Mouse (Mus musculus): ENCODE measurements around the gene Akap14.
"Not testable (repeated sequence)": the region's sequence is repeated elsewhere in the genome, so short reads cannot be mapped to it uniquely, and the experiment has no call there.

Akap14 gene

GRCm38 (mm10) chrX:37168742-37169141 is at the start of gene Akap14:
TSS of gene Akap14 (minus strand) at chrX:37168842.
- no peak for DNase-seq

DNA sequence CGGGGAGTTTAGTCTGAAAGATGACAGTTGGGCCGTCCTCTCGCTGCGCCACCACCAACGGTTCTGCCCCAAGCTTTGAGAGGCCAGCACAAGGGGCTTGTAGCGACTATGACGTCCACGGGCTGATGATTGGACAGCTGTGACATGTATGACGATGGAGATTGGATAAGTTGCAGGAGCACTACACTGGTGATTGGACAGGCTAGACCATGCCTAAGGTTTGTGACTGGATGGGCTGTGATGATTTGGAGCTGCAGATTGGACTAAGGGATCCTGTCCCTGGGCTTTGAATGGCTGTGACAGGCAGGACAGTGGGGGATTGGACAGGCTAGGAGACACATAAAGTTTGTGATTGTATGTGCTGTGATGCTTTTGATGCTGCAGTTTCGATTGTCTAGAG is 42.3 kb upstream of the Akap14 start, which contains the start of gene Gm9:
Gene Gm9 (minus strand): TSS at position 101 of the 400 bp plus-strand sequence.
- DNase-seq, result no peak

GRCm38 (mm10) chrX:37198676-37199075 is 30.0 kb upstream of the Akap14 start:
- DNase-seq, result no peak

- DNase-seq, result no peak
Measured at GRCm38 (mm10) chrX:37191744-37192379, 23.2 kb upstream of the Akap14 start.

DNA sequence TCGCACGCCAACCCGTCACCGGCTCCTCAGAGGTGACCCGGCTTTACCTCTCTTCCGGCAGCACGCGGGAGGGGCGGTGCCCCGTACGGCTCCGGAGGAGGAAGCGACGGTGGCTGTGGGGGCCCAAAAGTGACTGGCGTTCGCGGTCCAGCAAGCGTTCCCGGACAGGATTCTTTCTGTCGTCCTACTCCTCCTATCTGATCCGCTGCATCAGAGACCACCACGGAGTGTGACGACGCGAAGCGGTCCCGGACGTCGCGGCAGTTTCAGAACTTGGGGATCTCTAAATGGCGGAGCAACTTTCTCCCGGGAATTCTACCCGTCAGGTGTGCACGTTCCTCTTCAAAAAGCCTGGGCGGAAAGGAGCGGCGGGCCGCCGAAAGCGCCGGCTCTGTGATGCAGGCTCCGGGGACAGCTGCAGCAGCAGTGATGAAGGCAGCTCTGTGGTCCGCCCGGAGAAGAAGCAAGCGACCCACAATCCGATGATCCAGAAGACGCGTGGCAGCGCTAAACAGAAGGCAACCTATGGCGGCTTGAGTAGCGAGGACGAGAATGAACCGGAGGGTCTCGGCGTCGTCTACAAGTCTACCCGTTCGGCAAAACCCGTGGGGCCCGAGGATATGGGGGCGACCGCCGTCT is 22.6 kb upstream of the Akap14 start, which contains the start of the genes Ndufa1 and Rnf113a1:
Gene Ndufa1 (minus strand): TSS at position 59 of the 639 bp plus-strand sequence.
Gene Rnf113a1 (plus strand): TSS at position 141 of the 639 bp plus-strand sequence.
- peak; percentile 85 for DNase-seq

- no peak for DNase-seq
Measured at GRCm38 (mm10) chrX:37190755-37191104, 22.1 kb upstream of the Akap14 start.

DNA sequence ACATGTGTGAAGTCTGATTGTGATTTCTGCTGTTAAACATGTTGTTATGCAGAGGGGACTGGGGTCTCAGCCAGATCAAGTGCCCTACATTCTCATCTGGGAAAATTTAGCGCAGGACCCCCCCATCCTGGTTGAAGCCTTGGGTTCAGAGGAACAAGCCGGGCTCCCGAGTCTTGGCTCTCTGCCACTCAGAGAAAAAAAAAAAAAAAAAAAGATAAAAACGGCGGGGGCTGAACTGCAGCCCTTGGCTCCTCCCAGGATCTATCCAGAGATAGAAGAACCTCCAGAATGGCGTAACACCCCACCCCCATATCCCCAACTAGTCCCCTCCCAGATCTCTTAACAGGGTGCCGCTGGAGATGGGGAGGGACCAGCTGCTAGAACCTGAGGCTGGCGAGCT is 15.8 kb upstream of the Akap14 start:
- not testable (repeated sequence) for DNase-seq

GRCm38 (mm10) chrX:37167085-37167484 is 1.6 kb downstream of the Akap14 start:
- DNase-seq, result peak; percentile 77

GRCm38 (mm10) chrX:37163115-37163514 is 5.5 kb downstream of the Akap14 start:
- DNase-seq, result no peak

DNA sequence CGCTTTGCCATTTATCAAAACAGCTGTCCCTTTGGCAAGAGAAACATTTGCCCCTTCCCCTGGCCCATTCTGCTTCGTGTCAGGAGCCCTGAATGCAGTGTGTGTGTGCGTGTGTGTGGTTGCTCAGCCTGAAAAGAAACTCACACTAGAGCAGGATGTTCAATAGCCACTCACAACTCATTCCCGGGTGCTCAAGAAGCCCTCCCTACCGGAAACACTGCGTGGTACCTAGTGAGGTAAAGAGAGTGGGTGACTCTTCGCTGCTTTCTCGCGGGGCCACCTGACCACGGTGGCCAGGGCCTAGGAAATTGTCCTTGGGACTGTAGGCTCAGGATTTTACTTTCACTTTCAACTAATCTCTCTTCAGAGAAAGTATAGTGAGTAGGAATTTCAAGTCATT is 7.5 kb downstream of the Akap14 start:
- no peak for DNase-seq

DNA sequence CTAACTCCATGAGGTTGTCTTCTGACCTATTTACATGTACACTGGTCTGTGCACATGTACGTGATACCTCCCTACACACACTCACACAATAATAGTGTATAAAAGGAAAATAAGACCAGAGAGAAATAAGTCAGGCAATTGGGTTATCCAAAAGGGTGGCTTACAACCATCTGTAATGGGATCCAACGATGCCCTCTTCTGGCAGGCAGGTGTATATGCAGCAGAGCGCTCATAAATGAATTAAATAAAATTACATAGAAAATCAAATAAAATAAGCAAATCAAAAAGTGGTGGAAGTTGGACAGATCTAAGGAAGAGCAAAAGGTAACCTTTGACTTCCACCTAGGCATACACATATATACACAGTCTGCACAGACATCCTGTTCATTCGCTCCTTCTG is 10.8 kb downstream of the Akap14 start:
- DNase-seq, result no peak

- DNase-seq, result peak; percentile 15
Measured at GRCm38 (mm10) chrX:37144954-37145353, 23.7 kb downstream of the Akap14 start.

- not testable (repeated sequence) for DNase-seq
Measured at GRCm38 (mm10) chrX:37144498-37144897, 24.1 kb downstream of the Akap14 start.

GRCm38 (mm10) chrX:37141732-37142131 is 26.9 kb downstream of the Akap14 start:
- no peak for DNase-seq

- peak; percentile 77 for DNase-seq
Measured at GRCm38 (mm10) chrX:37126671-37127358, 41.8 kb downstream of the Akap14 start, which contains the start of gene Nkap. TSS of gene Nkap (plus strand) at chrX:37126795.

DNA sequence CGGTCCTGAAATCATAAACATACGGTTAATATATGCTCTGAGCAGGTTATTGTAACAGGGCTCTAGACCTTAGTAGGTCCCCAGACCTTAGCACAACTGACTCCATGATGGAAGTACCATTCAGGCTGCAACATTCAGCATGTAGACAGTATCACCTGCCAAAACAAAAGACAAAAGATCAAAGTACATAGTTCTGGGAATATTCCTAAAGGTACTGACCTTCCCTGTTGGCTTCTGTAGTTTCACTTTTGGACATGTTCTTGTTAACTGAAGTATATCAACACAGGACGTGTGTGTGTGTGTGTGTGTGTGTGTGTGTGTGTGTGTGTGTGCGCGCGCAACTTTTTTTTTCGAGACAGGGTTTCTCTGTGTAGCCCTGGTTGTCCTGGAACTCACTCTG is 43.1 kb downstream of the Akap14 start:
- DNase-seq, result no peak

GRCm38 (mm10) chrX:37120212-37120611 is 48.4 kb downstream of the Akap14 start:
- DNase-seq, result no peak

DNA sequence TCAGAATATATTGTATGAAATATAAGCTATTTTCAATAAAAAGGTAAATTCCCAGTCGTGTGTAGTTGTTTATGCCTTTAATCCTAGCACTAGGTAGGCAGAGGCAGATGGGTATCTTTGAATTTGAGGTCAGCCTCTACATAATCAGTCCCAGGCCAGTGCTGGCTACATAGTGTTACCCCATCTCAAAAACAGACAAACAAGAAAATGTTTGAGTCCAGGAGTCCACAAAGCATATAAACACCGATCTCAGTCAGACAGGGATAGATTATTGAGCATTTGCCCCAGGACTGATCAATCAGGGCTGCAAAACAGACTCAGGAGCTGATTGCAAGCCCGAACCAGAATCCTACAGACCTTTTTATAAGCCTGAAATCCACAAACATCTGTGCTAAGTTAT is 49.1 kb downstream of the Akap14 start:
- DNase-seq, result no peak

GRCm38 (mm10) chrX:37117085-37117484 is 51.6 kb downstream of the Akap14 start:
- no peak for DNase-seq

GRCm38 (mm10) chrX:37110881-37111193 is 57.8 kb downstream of the Akap14 start:
- DNase-seq, result no peak

- DNase-seq, result peak; percentile 97
Measured at GRCm38 (mm10) chrX:37110193-37110880, 58.3 kb downstream of the Akap14 start, which contains the start of gene Upf3b. TSS of gene Upf3b (minus strand) at chrX:37110322.

DNA sequence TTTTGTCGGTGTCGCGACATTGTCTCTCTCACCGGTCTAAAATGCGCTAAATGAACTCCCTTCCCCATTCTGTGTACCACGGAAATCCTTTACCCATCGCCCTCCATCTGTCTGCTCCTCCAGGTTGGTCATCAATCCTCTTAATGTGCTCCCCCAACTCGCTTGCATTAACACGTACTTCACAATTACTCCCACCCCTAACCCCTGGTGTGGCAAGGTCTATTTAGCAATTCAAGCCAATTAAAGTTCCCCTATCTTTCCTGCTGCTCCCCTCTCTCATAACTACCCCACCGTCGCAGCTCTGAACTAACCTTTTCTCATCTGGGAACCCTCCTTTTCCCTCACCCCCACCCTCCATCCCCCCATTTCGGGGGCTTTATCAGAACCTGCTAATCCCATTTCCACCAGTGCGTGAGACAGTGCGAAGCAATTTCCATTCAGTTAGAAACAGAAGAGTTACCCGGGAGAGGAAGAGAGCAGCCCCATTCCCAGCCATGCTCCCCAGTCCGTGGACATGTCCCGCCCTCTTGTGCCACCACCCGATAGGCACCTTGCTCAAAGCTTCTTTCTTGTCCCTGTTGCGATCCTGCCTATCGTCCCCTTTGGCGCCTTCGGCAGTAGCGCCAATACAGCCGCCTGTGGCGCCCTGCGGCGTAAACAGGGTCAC is 59.0 kb downstream of the Akap14 start:
- no peak for DNase-seq

DNA sequence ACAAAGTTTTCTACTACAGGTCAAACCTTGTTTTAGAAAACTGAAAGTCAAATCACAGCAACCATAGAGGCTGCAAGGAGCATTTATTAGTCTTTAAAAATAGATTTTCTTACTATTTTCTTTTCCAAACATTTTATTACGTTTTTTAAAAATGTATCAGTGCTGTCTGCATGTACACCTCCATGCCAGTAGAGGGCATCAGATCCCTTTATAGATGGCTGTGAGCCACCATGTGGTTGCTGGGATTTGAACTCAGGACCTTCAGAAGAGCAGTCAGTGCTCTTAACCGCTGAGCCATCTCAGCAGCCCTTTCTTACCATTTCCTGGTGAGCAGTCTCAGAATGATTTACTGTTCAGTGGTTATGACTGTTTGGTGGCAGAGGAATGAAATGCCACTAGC is 64.8 kb downstream of the Akap14 start:
- no peak for DNase-seq

Data from lung, postnatal 36 days (tissue).